Mouse (Mus musculus): ENCODE data around the gene Tnfsf14.

The Tnfsf14 gene

DNA sequence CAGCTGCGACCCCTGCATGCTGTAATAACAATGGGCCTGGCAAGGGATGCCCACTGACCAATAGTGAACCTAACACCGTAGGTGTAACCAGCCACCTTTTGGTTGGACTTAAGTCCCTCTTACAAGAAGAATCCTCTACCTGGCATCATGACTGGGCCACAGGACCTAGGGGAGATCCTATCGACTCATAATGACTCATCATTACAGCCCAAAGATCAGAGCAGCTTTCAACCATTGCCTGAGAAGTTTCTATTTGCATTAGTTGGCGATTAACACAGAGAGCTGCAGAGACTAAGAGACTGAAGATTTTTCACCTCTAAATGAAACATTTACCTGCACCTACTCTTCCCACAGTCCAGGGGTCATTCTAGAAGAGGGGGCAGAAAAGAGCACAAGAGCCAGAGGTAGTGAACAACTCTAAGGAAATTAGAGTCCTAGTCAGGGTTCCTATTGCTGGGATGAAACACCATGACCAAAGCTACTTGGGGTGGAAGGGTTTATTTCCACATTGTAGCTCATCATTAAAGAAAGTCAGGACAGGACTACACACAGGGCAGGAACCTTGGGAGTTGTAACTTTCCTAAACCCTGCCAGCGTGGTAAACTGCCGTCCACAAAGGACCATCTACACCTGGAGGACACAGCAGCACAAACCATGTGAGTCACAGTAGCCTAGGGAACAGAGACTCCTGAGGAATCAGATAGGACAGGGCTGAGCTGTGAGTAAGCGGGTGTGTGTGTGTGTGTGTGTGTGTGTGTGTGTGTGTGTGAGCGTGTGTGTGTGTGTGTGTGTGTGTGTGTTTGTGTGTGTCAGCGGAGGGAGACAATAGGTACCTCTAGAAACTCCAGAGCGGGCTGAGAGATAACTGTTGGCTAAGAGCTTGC is 8.1 kb upstream of the Tnfsf14 start:
- no peak for DNase-seq (ENCODE audit: extremely low read depth, insufficient read length, low spot score)

DNA sequence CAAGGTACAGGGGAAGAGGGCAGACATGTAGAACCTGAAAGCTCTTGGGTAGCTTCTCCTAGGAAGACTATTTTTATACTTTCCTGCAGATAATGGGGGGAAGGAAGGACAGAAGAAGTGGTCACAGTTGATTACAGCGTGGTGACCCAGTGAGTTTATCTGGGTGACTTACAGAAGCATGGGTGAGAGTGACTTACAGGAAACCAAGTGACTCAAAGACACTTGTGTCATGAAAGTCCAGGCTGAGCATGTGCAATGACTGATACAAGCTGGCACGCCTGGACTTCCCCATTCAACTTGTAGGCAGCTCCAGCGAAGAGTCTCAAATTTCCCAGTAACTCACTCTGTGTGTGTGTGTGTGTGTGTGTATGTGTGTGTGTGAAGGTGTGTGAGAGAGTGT is 4.3 kb upstream of the Tnfsf14 start:
- no peak for DNase-seq (ENCODE audit: extremely low read depth, insufficient read length, low spot score)

DNA sequence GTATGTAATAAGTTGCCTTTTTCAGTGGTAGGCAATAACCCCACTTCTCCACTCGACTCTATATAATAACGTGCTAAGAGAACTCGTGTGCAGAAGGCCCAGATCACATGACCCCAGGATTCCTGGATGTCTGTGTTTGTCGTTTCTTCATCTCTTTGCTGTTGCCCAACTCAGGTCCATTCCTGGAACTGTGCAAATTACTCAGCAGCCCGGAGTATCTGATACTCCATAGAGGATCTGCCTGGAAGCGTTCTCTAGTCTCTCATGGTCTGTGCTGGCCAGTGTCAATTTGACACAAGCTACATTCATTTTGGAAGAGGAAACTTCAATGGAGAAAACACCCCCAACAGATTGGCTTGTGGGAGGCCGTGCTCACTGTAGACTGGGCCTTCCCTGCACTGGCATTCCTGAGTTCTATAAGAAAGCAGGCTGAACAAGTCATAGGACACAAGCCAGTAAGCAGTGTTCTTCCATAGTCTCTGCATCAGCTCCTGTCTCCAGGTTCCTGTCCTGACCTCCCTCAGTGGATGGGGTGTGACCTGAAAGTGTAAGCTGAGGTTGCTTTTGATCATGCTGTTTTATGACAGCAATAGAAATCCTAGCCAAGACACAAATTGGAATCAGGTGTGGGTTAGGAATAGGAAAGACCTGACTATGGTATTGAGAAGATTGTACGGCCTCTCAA is 1.5 kb upstream of the Tnfsf14 start:
- no peak for DNase-seq (ENCODE audit: extremely low read depth, insufficient read length, low spot score)

DNA sequence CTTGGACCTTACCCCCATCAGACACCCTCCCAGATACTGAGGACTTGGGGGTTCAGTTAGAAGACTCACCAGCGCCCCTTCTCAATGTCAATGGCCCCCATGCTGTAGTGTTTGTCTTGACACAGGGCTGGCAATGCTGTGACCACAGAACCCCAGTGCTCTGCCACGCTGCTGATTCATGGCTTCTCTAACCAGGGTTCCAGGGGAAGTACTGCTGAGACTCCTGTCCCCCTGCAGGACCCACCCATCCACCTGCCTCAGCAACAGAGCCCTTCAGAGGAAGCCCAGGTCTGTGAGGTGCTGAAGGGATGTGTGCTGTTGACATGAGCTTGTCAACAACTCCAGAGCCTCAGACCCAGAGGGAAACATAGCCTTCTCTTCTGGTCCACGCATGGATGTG is 794 bp upstream of the Tnfsf14 start:
- no peak for DNase-seq (ENCODE audit: extremely low read depth, insufficient read length, low spot score)

DNA sequence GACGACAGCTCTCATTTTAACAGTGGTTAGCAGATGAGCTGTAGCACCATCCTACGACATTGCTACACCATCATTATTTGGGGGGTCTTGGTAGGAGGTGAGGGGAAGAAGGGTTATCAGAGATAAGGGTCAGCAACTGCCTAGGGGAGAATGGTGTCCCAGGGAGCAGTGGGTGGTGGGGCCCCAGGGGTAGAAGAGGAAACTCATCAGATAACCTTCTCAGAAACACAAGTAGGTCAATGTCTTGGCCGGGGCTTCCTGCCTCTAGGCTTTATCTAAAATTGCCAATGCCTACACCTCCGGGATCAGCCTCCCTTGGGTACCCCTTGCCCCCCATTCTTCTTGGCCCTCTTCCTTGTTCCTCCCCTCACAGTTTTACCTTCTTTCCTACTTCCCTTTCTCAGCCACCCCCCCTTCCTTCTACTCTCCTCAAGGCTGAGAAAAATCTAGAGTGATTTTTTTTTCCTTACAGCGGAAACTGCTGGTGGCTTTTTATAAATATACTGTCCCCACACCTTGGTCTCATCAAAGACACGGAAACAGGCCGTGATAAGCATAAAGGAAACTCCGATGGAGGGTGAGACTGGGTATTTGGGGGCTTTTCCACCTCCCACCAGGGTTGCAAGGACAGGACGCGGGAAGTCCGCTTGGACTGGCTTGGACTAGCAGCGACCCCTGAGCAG is 5.3 kb downstream of the Tnfsf14 start:
- no peak for DNase-seq (ENCODE audit: extremely low read depth, insufficient read length, low spot score)

DNA sequence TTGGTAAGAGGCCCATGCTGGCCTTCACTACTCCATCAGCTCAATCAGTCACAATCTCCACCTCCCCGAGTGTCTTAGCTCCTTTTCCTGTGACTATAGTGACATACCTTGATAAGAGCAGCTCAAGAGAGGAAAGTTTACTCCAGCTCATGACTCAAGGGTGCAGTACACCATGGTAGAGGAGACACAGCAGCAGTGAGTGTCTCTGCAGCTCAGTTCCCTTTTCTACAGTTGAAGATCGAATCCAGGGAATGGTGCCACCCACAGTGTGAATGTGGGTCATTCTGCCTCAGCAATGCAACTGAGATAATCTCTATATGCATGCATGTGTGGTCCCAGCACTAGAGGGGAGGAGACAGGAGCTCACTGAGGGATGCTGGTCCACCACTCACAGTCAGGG is 8.3 kb downstream of the Tnfsf14 start:
- DNase-seq (ENCODE audit: extremely low read depth, insufficient read length, low spot score): no peak

DNA sequence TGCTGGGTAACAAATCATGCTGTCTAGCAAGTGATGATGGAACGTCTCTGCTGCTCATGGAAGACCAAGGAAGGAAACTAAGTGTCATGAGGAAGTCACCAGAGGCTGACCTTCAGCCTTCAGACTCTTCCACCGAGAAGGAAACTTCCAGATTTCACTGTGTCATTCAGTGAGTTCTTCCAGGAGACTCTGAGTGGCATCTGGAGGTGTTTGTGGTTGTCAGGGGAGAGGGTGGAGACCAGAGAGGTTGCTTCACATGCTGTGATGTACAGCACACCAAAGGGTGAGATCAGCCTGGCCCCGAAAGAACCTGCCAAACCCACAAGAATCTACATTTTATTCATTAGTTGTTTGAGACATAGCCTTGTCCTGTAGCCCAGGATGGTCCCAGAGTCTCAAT is 11.1 kb downstream of the Tnfsf14 start:
- DNase-seq (ENCODE audit: extremely low read depth, insufficient read length, low spot score): no peak

DNA sequence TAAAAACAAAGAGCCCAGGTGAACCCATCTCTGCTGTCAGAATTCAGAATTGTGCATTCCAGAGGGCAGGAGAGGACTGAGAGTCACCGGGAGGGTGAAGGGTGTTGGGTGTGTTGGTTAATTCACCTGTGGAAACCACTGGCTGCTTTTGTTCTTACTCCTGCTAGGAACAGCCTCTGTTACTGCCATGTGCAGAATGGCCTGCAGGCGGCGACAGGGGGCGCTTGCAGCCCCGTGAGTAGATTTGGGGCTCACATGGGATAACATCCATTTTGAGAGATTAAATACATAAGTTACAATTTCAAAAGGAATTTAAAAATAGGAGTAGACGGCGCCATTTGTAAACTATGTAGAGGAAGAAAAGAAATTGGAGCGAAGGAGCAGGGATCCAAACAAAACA is 13.6 kb downstream of the Tnfsf14 start:
- DNase-seq (ENCODE audit: extremely low read depth, insufficient read length, low spot score): no peak

DNA sequence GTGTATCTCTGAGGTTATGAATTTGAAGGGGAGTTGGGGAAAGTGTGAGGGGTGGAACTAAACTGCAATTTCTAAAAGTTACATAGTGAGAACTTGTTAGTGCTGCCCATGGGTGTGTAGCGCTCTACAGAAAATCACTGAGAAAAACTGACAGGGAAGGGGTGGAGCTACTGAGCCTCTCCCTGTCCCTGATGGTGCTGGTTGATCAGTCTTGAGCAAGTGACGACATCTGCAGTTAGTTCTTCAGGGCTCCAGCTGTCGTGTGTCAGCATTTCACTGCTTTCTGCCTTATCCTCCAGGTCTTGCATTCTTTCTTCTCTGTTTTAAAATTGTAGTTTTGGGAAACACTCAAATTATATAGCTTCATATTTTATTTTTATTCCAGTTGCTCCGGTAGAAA is 20.6 kb downstream of the Tnfsf14 start:
- DNase-seq (ENCODE audit: extremely low read depth, insufficient read length, low spot score): no peak

DNA sequence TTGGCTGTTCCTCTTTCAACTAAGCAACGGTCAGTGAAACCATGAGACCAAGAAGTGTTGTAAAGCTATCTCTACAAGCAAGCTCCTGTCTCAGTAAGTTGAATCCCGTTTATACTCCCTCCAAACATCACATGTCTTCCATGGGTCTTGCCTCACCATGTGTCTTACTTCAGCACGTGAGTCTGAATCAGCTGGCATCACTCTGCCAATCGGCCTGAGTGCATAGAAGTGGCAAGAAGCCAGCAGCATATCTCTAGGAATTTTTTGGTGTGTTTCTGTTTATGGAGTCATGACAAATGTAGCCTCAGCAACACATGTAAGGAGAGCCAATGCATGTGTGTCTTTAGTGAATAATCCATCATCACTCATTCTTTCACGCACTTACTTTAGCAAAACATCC is 21.6 kb downstream of the Tnfsf14 start:
- no peak for DNase-seq (ENCODE audit: extremely low read depth, insufficient read length, low spot score)

DNA sequence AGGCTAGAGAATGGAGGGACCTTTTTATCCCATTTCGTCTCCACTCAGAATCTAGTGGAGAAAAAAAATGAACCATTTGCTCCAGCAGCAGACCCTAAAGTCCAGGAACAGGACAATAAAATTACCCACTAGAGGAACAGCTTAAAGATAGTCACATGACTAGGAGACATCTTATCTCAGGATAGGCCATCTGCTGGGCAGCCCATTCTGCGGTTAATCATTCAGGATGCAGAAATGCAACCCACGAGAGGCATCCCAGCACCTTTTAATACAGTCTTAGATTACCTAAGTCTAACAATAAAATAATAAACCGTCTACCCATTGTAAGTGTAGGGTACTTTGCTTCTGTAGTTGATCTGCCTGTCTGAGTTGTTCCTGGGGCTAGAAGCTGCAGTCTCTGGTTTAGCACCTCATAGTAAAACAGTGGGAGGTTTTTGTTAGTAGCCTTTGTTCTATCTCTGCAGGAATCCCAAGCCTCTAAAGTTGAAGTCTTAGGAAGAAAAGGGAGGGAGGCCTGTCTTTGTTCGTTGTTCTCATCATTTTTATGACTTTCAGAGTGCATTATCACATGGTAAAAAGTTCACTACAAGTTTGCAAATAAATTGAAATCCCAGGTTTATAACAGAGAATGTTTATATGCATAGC is 23.2 kb downstream of the Tnfsf14 start:
- DNase-seq (ENCODE audit: extremely low read depth, insufficient read length, low spot score): no peak

DNA sequence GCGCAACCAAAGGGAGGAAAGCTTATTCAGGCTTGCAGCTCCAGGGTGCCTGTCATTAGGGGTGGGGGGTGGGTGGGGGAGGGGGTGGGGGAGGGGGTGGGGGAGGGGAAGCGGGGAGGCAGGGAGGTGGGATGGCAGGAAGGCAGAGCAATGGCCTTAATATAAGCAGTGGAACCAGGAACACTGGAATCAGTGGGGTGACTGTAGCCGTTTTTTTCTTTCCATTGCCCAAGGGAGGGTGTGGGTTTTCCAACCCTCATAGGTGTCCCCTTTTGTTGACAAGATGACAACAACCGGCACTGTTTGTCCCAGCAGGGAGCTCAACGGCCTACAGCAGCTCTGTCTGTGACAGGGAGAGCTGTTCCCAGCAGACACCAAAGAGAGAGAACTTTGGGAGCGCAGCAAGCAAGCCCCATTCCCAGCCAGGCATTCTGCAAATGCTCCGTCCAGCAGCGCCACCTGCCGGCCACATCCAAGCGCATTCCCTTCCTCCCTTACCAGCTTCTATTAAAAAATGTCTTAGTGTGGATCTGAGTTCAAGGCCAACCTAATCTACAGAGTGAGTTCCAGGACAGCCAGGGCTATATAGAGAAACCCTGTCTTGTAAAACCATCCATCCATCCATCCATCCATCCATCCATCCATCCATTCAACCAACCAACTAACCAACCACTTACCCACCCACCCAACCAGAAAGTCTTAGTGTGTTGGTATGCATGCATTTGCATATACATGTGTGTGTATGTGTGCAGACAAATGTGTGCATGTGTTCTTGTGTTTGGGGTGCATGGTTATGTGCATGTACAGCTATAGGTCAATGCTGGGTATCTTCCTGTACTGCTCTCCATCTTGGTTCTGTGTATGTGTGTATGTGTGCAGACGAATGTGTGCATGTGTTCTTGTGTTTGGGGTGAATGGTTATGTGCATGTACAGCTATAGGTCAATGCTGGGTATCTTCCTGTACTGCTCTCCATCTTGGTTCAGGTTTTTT is 26.9 kb downstream of the Tnfsf14 start:
- peak; percentile 62 for DNase-seq (ENCODE audit: extremely low read depth, insufficient read length, low spot score)

DNA sequence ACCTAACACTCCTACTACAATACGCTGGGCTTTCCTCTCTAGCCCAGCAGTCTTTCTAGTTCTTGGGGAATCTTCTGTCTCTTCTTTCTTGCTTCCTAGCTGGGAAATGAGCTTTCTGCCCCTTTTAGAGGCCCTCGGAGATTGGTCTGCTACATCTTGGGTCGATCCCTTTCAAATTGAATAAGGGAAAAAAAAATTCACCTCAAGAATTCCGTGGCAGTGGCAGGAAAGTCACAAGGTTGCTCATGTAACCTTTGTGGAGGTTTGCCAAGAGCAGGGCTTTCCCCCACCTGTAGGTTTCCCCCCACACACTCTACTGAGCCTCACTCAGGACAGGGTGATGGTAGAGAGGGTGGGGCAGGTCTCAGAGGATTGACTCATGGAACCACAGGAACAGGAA is 40.2 kb downstream of the Tnfsf14 start:
- DNase-seq (ENCODE audit: extremely low read depth, insufficient read length, low spot score): no peak

DNA sequence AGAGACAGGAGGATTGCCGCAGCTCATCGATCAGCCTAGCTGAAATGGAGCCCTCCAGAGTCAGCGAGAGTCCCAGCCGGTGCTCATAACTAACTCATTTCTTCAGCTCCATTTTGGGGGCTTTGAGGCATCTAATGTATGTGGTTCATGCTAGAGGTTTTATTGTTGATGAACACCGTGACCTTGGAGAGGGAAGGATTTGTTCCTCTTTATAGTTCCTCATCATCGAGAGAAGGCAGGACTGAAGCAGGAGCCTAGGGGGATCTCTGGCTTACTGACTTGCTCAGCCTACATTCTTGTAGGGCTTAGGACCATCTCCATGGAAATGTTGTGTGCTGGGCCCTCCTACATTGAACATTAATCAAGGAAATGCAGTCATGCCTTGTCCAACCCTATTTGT is 41.0 kb downstream of the Tnfsf14 start:
- no peak for DNase-seq (ENCODE audit: extremely low read depth, insufficient read length, low spot score)

DNA sequence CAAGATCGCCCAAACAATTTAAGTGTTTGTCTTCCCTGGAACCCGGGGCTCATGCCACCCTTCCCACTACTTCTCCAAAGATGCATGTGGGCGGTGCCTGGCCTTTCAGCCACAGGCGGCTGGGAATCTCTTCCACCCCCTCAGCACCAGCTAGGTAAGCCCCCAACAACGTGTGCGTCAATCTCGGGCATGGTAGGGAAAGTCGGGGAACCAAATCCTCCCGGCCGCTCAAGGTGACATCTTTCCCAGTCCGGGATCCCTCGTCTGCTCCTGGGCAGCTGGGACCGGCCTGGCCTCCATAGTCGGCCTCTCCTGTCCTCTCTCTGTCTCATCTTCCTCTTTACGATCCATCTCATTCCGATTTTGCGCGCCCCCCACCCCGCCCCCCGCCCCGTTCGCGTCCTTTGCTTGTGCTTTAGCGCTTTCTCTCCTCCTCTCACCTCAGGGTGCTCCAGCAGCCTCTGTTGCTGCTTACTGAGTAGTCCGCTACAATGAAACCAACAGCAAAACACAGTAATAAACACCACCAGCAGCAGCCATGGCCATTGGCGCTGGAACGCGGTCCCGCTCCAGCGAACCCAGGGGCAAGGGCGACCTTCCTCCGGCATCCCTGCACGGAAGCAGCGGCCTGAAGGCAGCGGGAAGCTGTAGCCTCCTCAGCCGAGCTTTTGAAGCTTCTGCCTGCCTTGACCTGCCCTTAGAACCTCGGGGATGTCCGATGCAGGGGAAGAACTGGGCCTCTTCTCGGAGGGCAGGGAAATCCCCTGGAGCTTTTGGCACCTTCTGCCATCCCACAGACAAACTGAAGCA is 44.8 kb downstream of the Tnfsf14 start, which contains the start of gene Cd70:
Gene Cd70, minus strand, starts transcription at position 784 of the 810 bp plus-strand sequence.
- DNase-seq (ENCODE audit: extremely low read depth, insufficient read length, low spot score): no peak

DNA sequence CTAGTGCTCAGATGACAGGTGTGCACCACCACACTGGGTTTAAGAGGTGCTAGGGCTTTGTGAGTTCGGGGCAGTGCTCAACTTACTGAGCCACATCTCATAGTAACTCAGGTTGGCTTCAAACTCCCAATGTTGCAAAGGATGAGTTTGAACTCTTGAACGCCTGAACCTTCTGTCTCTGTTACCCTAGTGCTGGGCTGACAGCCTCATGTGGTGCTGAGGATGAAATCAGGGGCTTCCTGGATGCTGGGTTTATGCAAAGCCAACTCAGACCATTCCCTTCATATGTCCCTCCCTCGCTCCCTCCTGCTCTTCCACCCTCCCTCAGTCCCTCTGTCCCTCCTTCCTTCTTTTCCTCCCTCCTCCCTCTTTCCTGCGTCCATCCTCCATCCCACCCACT is 45.6 kb downstream of the Tnfsf14 start:
- no peak for DNase-seq (ENCODE audit: extremely low read depth, insufficient read length, low spot score)

DNA sequence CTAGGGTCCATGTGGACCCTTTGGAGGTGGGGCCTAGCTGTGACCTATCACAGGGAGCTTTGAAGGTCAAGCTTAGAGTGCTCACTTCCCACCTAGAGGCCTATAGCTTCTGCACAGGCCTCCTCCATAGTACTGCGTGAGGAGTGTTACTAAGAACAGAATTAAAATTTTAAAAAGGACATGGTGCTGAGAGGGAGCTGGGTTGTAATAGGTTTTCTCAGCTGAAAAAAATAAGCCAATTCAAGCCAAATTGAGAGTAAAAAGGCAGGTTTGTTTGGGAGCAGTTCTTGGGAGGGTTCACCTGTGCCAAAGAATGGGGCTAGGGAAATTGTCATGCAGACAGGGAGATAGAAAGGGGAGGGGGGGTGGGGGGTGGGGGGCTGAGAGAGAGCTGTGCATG is 48.9 kb downstream of the Tnfsf14 start:
- no peak for DNase-seq (ENCODE audit: extremely low read depth, insufficient read length, low spot score)

DNA sequence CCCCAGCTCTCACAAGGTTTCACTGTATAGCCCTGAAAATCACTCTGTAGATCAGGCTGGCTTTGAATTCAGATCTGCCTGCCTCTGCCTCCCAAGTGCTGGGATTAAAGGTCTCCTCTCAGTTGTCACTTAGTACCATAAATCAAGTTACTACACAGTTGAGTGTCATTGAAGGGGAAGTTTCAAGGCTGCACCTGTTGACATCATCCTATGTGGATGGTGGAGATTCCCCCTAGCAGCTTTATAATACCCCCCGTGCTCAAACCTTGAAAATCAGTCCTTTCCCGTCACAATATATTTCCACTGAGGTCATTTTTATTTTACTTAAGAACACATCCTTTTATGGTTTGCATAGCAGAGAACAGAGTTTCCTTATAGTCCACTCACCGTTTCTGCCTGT is 50.3 kb downstream of the Tnfsf14 start:
- no peak for DNase-seq (ENCODE audit: extremely low read depth, insufficient read length, low spot score)

DNA sequence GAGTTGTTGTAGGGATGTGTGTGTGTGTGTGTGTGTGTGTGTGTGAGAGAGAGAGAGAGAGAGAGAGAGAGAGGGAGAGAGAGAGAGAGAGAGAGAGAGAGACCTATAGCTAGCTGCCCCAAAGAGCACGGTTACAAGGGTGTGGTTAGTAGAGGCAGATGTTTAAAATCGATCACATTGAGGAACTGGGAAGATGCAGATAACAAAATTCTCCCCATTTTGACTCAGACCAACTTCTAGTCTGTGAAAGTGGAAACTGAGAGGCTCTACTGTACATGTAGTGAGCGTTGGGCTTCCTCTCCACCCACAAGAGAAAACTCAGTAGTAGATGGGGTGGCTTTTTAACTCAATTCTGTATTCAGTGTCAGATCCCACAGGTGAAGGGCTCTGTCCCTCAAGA is 54.3 kb downstream of the Tnfsf14 start:
- DNase-seq (ENCODE audit: extremely low read depth, insufficient read length, low spot score): no peak
